Mouse (Mus musculus) erythroblast, embryonic 14.5 days (primary cell): ENCODE results near the gene Fam160a1. TPM values are rescaled to one million over a fixed set of nuclear protein-coding genes. Genes with fewer than 3 reads are reported as not detected.

Experiments used
- H3K27me3 ChIP-seq: 2 replicates; pipeline ENCODE4 v1.6.1; 2012; ENCODE audit warnings: inconsistent platforms; ENCODE audit not compliant: control insufficient read depth
- H3K36me3 ChIP-seq: 2 replicates; pipeline ENCODE4 v1.6.1; 2012; ENCODE audit warnings: mild to moderate bottlenecking, inconsistent platforms; ENCODE audit not compliant: control insufficient read depth
- H3K4me1 ChIP-seq: 2 replicates; pipeline ENCODE4 v1.6.1; 2012; ENCODE audit warnings: inconsistent platforms; ENCODE audit not compliant: control insufficient read depth
- H3K4me3 ChIP-seq: replicated peaks from 2 replicates; pipeline ENCODE3; 2012; ENCODE audit warnings: moderate library complexity, mild to moderate bottlenecking, inconsistent platforms
- H3K9me3 ChIP-seq: 2 replicates; pipeline ENCODE4 v1.6.1; 2012; ENCODE audit warnings: low read length, inconsistent platforms, mixed read lengths; ENCODE audit not compliant: control insufficient read depth
- GATA1 ChIP-seq: IDR thresholded peaks from 2 replicates; pipeline ENCODE4 v1.6.1; 2012; ENCODE audit warnings: low read length, inconsistent platforms, mixed read lengths
- TAL1 ChIP-seq: IDR thresholded peaks from 3 replicates; pipeline ENCODE4 v1.6.1; 2012; ENCODE audit warnings: low read length, inconsistent platforms, mixed read lengths
- polyA plus RNA-seq: library from polyadenylated mRNA; stranded (reverse); fragments of >175 nt; gene quantifications from 2 replicates; pipeline ENCODE4 v1.2.3, GENCODE M21; 2012

Gene Fam160a1
- polyA plus RNA-seq, 1 experiment = 0.07 TPM

DNA sequence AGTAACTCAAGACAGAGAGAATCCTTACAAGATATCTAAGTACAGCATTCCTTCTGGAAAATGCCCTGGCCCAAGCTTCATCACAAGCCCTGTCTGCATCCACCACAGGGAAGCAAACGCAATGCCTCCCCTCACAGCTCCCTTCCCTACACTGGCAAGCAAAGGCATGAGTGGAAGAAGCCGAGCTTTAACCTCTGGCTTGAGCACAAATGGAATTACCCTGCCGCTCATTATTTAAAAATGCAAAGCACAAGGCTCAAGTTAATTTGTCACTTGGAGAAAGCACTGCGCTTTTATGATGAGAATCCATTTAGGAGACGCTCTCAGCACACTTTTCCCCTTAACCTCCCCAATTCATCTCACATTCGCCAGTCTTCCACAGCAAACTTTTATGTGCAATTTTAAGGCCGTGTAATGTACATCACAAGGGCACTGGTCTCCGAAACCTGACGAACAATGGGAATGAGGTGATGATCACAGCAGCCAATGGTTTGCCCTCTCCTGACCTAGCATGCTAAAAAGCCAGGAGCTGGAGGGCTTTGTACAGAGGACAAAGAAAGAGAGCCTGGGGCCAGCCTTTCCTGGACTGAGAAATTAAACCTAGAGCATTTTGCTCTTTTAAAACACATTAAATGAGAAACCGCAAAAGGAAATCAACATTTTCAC is 15.5 kb upstream of the Fam160a1 start:
- Histone ChIP-seq H3K9me3 (no peaks in the 10 kb centered on the region), H3K36me3 (no peaks in the 10 kb centered on the region), H3K27me3 (no peaks in the 10 kb centered on the region), H3K4me3 (no peak overlapping the region), H3K4me1 (no peaks in the 10 kb centered on the region)
- TF ChIP-seq TAL1 (no peak), GATA1 (no peak)

GRCm38 (mm10) chr3:85831785-85832184 is 14.7 kb upstream of the Fam160a1 start:
- H3K36me3 ChIP-seq = no peaks in the 10 kb centered on the region
- H3K9me3 ChIP-seq = no peaks in the 10 kb centered on the region
- no peaks in the 10 kb centered on the region for H3K4me1 ChIP-seq
- H3K4me3 ChIP-seq = no peak overlapping the region
- TF ChIP-seq TAL1 = no peak
- TF ChIP-seq GATA1 = no peak
- H3K27me3 ChIP-seq = no peaks in the 10 kb centered on the region

- Histone ChIP-seq H3K36me3 (no peaks in the 10 kb centered on the region), H3K4me3 (no peak overlapping the region), H3K9me3 (no peaks in the 10 kb centered on the region), H3K4me1 (no peaks in the 10 kb centered on the region), H3K27me3 (no peaks in the 10 kb centered on the region)
- TF ChIP-seq TAL1 = no peak
- TF ChIP-seq GATA1 = no peak
Observed at GRCm38 (mm10) chr3:85829047-85829446, 12.0 kb upstream of the Fam160a1 start.

DNA sequence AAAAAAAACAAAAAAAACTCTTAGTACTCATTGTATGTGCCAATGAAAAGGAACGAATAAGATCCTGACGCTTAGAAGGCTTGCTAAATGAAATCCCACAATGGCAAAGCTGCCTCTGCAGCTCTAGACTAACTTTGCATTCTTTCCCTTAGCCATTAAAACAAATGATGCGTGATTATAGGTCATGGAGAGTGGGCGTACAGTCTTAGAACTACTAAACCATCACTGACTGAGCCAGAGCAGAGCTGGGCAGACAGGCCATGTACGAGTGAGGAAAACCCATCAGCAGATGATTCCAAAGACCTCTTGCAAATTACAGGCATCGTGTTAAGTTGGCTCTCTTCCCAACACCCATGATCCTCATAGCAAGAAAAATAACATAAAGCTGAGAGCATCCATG is 10.7 kb upstream of the Fam160a1 start:
- TF ChIP-seq GATA1 = no peak
- TF ChIP-seq TAL1 = no peak
- Histone ChIP-seq H3K36me3 (no peaks in the 10 kb centered on the region), H3K9me3 (no peaks in the 10 kb centered on the region), H3K4me1 (no peaks in the 10 kb centered on the region), H3K4me3 (no peak overlapping the region), H3K27me3 (no peaks in the 10 kb centered on the region)

DNA sequence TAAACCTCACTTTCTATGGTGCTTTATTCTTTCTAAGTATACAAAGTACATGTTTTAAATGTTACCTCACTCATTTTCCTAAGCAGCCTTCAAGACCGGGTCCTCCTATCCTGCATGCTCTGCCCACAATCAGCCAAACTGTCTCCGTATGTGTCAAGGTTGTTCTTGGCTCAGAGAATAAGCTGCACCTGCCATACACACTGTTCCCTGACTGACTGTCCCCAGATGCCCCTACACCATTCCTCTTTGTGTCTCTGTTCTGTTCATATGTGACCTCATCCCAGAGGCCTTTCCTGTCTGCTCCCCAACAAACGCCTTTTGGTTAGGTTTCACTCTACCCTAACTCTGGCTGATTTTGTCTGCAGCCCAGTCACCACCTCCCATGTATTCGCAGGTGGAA is 10.2 kb upstream of the Fam160a1 start:
- no peaks in the 10 kb centered on the region for H3K4me1 ChIP-seq
- H3K27me3 ChIP-seq = no peaks in the 10 kb centered on the region
- no peaks in the 10 kb centered on the region; the same call in 1 of the 2 replicates for H3K9me3 ChIP-seq
- H3K4me3 ChIP-seq = no peak overlapping the region
- TF ChIP-seq GATA1 (no peak), TAL1 (no peak)
- no peaks in the 10 kb centered on the region for H3K36me3 ChIP-seq

GRCm38 (mm10) chr3:85820839-85821548 is 3.9 kb upstream of the Fam160a1 start:
- H3K27me3 ChIP-seq = no peaks in the 10 kb centered on the region
- H3K4me1 ChIP-seq = no peaks in the 10 kb centered on the region
- no peaks in the 10 kb centered on the region; the same call in 1 of the 2 replicates for H3K9me3 ChIP-seq
- no peaks in the 10 kb centered on the region for H3K36me3 ChIP-seq
- no peak for TF ChIP-seq GATA1
- no peak for TF ChIP-seq TAL1
- H3K4me3 ChIP-seq = no peak overlapping the region

DNA sequence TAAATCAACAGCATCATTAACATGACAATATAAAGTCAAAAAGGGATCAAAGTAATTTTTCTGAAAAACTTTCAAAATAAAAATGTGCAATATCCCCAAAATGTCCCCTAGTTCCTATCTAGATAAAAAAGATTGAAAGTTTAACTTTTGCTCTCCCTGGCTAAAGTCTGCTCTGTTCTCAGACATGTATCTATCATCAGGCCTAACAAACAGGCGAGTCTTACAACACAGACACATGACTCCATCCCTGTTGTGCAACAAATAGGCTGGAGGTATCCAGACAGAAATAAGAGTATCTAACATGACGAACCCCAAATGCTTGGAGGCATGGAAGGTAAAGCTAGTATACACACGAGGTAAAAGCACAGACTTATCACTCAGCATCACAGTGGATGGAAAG is 2.2 kb upstream of the Fam160a1 start:
- no peaks in the 10 kb centered on the region for H3K27me3 ChIP-seq
- H3K4me1 ChIP-seq = no peaks in the 10 kb centered on the region
- no peak for TF ChIP-seq TAL1
- TF ChIP-seq GATA1 = no peak
- H3K4me3 ChIP-seq = no peak overlapping the region
- no peaks in the 10 kb centered on the region for H3K36me3 ChIP-seq
- no peaks in the 10 kb centered on the region; the same call in 1 of the 2 replicates for H3K9me3 ChIP-seq

- TF ChIP-seq GATA1 (no peak), TAL1 (no peak)
- Histone ChIP-seq H3K36me3 (no peaks in the 10 kb centered on the region), H3K4me1 (no peaks in the 10 kb centered on the region), H3K27me3 (no peaks in the 10 kb centered on the region), H3K4me3 (no peak overlapping the region), H3K9me3 (no peaks in the 10 kb centered on the region)
Observed at GRCm38 (mm10) chr3:85814241-85814640, 2.9 kb downstream of the Fam160a1 start.

- no peaks in the 10 kb centered on the region for H3K9me3 ChIP-seq
- no peak overlapping the region for H3K4me3 ChIP-seq
- no peaks in the 10 kb centered on the region for H3K27me3 ChIP-seq
- TF ChIP-seq GATA1 (no peak), TAL1 (no peak)
- no peaks in the 10 kb centered on the region for H3K36me3 ChIP-seq
- no peaks in the 10 kb centered on the region for H3K4me1 ChIP-seq
Observed at GRCm38 (mm10) chr3:85813101-85814014, 3.7 kb downstream of the Fam160a1 start.
